Mouse (Mus musculus): ENCODE measurements at regions not wholly inside any gene's neighbourhood (a gene's known extent, or its start where the extent isn't known, plus 50 kb on each side); places are given as distances from the start of the nearest gene placed in this dataset.

DNA sequence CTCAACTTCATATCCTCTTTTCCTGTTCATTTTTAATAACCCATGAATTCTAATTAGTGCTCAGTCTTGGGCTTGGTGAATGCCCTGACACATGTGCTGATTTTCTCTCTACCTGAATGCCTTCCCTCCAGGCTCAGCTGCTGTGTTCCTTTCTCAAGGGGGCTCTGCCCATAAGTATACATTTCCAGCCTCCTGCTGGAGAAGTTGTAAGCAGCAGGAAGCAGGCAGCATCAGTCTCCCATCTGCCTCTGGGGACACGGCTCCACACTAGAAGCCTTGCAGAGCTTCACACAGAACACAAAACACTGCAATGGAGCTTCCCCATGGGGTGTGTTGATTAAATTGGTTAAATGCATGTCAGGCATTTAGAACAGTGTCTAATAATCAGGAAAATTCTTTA lies 477.0 kb upstream of the Auts2 start:
- DNase-seq (ENCODE audit: extremely low read depth): no peak
- no peaks in the 10 kb centered on the region for H3K79me2 ChIP-seq (replicated peaks; ENCODE audit: control insufficient read depth, extremely low read depth, insufficient read depth, poor library complexity, severe bottlenecking)
- peaks cover 63% of the 10 kb centered on the region for H3K9me3 ChIP-seq (replicated peaks; ENCODE audit: low read length)
- H3K9ac ChIP-seq (ENCODE audit: insufficient read depth, low read depth): no peak overlapping the region
- H3K27me3 ChIP-seq (replicated peaks): no peaks in the 10 kb centered on the region
- dilution Hi-C loops (cut with MboI; ENCODE audit: extremely low pct_ligation_motif_present, extremely low pct_unique_long_range_greater_than_20kb, low sequenced_read_pairs) (no loop called here), in situ Hi-C loops (cut with MboI; ENCODE audit: low pct_ligation_motif_present, low pct_unique_long_range_greater_than_20kb, low sequenced_read_pairs) (no loop called here)
- H3K4me2 ChIP-seq (ENCODE audit: insufficient read depth, low read depth, poor library complexity, severe bottlenecking): no peak overlapping the region
- H3K27ac ChIP-seq (ENCODE audit: insufficient read depth, low read depth): no peak overlapping the region
- H3K4me3 ChIP-seq (replicated peaks in 1 of 3; ENCODE audit: low read depth in 2 of 3, low read length in 2 of 3, poor library complexity in 1 of 3): no peak overlapping the region
- no peak for TF ChIP-seq SIN3A (IDR thresholded peaks at IDR 0.05; ENCODE audit: low read length)
- TF ChIP-seq ZNF384 (IDR thresholded peaks at IDR 0.05; ENCODE audit: low read depth, low read length): no peak
- no peak for TF ChIP-seq CHD2 (IDR thresholded peaks at IDR 0.05; ENCODE audit: low read length)
- TF ChIP-seq NELFE (IDR thresholded peaks at IDR 0.05; ENCODE audit: low read depth, low read length): no peak
- no peak for TF ChIP-seq JUND (conservative IDR thresholded peaks at IDR 0.05; ENCODE audit: low read depth, low read length)
- no peak for TF ChIP-seq PAX5 (IDR thresholded peaks at IDR 0.05; ENCODE audit: low read length)
- no peak for TF ChIP-seq MXI1 (IDR thresholded peaks at IDR 0.05; ENCODE audit: low read depth, low read length)
- TF ChIP-seq ZKSCAN1 (IDR thresholded peaks at IDR 0.05; ENCODE audit: borderline replicate concordance, low read depth, low read length): no peak
- no peak for TF ChIP-seq ZC3H11A (IDR thresholded peaks at IDR 0.05; ENCODE audit: low read depth, low read length)
- no peak for TF ChIP-seq MAZ (IDR thresholded peaks at IDR 0.05; ENCODE audit: low read depth, low read length)
- TF ChIP-seq JUN (IDR thresholded peaks at IDR 0.05; ENCODE audit: insufficient read depth, low read depth, low read length): no peak
- TF ChIP-seq TCF12 (IDR thresholded peaks at IDR 0.05; ENCODE audit: low read depth, low read length): no peak
- TF ChIP-seq MAX (IDR thresholded peaks at IDR 0.05; ENCODE audit: low read length): no peak
- no peak for TF ChIP-seq POLR2A (IDR thresholded peaks at IDR 0.05; ENCODE audit: low read depth, low read length)
- no peak for TF ChIP-seq TBP (conservative IDR thresholded peaks at IDR 0.05; ENCODE audit: low read depth, low read length)
- no peak for TF ChIP-seq ZMIZ1 (IDR thresholded peaks at IDR 0.05; ENCODE audit: low read depth, low read length)
- H3K36me3 ChIP-seq (replicated peaks in 1 of 2; ENCODE audit: control insufficient read depth in 1 of 2, insufficient read depth in 1 of 2, low read length in 1 of 2): no peaks in the 10 kb centered on the region
- H3K4me1 ChIP-seq (ENCODE audit: control insufficient read depth in 1 of 2, insufficient read depth in 2 of 2): no peaks in the 10 kb centered on the region

DNA sequence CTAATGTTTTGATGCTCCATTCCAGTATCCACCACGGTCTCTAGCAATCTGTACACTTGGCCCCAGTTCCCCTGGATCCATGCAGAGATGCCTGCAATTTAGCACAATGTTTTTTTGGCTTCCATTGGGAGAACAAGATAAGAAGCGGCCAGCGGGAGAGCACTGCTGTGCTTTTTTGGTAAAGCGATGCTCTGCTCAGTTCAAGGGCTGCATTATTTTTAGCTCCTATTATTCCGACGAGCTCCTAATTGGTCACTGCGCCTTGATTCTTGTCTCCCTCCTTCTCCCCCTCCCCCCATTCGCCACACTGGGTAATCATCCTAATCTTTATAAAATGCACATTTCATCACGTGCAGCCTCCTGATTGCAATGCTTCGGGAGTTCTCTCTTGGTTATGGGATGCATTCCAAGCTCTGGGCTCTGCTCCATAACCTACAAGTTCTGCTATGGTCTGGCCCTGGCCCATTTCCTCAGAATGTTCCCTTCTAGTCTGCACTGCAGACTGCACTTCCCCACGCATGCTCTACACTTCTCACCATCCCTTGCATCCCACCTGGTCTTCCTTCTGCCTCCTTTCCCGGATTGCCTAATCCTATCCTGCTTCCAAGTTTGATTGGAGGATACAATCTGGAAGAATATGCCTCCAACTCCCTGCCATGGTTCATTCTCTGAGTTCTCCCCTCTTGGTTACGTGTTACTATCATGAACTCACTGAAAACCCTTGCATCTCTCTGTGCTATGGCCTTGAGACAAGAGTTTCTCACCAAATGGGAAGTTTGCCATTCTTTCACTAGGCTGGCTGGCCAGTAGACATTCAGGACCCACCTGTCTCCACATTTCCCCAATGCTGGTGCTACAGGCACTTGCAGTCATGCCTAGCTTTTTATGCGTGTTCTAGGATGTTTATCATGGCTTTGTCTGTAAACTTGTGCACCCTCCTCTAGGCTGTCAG lies 467.8 kb upstream of the Auts2 start:
- in situ Hi-C loops (cut with MboI; ENCODE audit: low pct_ligation_motif_present, low pct_unique_long_range_greater_than_20kb, low sequenced_read_pairs) (no loop called here), dilution Hi-C loops (cut with MboI; ENCODE audit: extremely low pct_ligation_motif_present, extremely low pct_unique_long_range_greater_than_20kb, low sequenced_read_pairs) (no loop called here)
- H3K27me3 ChIP-seq (replicated peaks): no peaks in the 10 kb centered on the region
- DNase-seq (ENCODE audit: extremely low read depth): no peak
- H3K36me3 ChIP-seq (replicated peaks in 1 of 2; ENCODE audit: control insufficient read depth in 1 of 2, insufficient read depth in 1 of 2, low read length in 1 of 2): no peaks in the 10 kb centered on the region
- no peaks in the 10 kb centered on the region for H3K4me1 ChIP-seq (ENCODE audit: control insufficient read depth in 1 of 2, insufficient read depth in 2 of 2)
- H3K9ac ChIP-seq (ENCODE audit: insufficient read depth, low read depth): no peak overlapping the region
- no peak overlapping the region for H3K27ac ChIP-seq (ENCODE audit: insufficient read depth, low read depth)
- no peak overlapping the region for H3K4me2 ChIP-seq (ENCODE audit: insufficient read depth, low read depth, poor library complexity, severe bottlenecking)
- TF ChIP-seq USF1 (IDR thresholded peaks at IDR 0.05; ENCODE audit: low read depth, low read length) (no peak), EP300 (IDR thresholded peaks at IDR 0.05; ENCODE audit: low read length) (no peak), POLR2A (IDR thresholded peaks at IDR 0.05; ENCODE audit: low read depth, low read length) (no peak), TBP (conservative IDR thresholded peaks at IDR 0.05; ENCODE audit: low read depth, low read length) (no peak), JUND (conservative IDR thresholded peaks at IDR 0.05; ENCODE audit: low read depth, low read length) (no peak), JUN (IDR thresholded peaks at IDR 0.05; ENCODE audit: insufficient read depth, low read depth, low read length) (no peak), NRF1 (IDR thresholded peaks at IDR 0.05; ENCODE audit: low read depth, low read length) (no peak), MAZ (IDR thresholded peaks at IDR 0.05; ENCODE audit: low read depth, low read length) (no peak), CHD1 (IDR thresholded peaks at IDR 0.05; ENCODE audit: low read depth, low read length) (no peak), ZMIZ1 (IDR thresholded peaks at IDR 0.05; ENCODE audit: low read depth, low read length) (no peak), ETS1 (conservative IDR thresholded peaks at IDR 0.05; ENCODE audit: low read depth, low read length) (no peak), CTCF (conservative IDR thresholded peaks at IDR 0.05 in 1 of 2, IDR thresholded peaks at IDR 0.05 in 1 of 2; ENCODE audit: low read depth in 2 of 2, low read length in 2 of 2) (no peak)
- no peaks in the 10 kb centered on the region for H3K79me2 ChIP-seq (replicated peaks; ENCODE audit: control insufficient read depth, extremely low read depth, insufficient read depth, poor library complexity, severe bottlenecking)
- H3K4me3 ChIP-seq (replicated peaks in 1 of 3; ENCODE audit: low read depth in 2 of 3, low read length in 2 of 3, poor library complexity in 1 of 3): no peak overlapping the region
- H3K9me3 ChIP-seq (replicated peaks; ENCODE audit: low read length): peaks cover 54% of the 10 kb centered on the region

Data from CH12.LX (cell line).